Mouse (Mus musculus) kidney, adult 2 months (tissue): Measurements from ENCODE around the gene Hmgb2.

Experiments used
- CTCF ChIP-seq: fragments of 200-500 bp; conservative IDR thresholded peaks from 2 replicates; pipeline ENCODE4 v1.5.1; 2011; ENCODE audit warnings: low read depth, mild to moderate bottlenecking, control low read depth, low read length, moderate library complexity, mixed read lengths; ENCODE audit not compliant: insufficient read depth, insufficient read length
- POLR2A ChIP-seq: fragments of 200-500 bp; IDR thresholded peaks from one replicate; pipeline ENCODE4 v1.6.1; 2011; ENCODE audit warnings: low read depth, low read length, control low read depth

DNA sequence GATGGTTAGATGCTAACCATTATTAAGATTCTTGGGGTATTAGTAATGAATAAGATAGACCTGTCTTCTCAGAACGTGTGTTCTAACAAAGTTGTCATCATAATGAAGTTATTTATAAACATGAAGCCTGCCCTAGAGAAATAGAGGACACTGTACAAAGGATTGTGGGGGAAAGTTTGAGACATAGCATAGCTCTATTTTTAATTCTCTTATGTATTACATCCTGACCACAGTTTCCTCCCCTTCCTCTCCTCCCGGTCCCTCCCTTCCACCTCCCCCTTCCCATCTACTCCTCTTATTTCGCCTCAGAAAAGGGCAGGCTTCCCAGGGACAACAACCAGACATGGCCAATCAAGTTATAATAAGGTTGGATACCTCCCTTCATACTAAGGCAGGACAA lies 33.3 kb upstream of the Hmgb2 start:
- no peak for TF ChIP-seq CTCF
- no peak for TF ChIP-seq POLR2A
